Mouse (Mus musculus) myocyte (in vitro differentiated cells): ENCODE measurements around the gene Slc38a1. TPM values are rescaled to one million over a fixed set of nuclear protein-coding genes. Genes with fewer than 3 reads are reported as not detected.

Experiments used
- H3K27me3 ChIP-seq: one replicate; pipeline ENCODE4 v1.6.1; 2011; ENCODE audit not compliant: control insufficient read depth, insufficient read depth, insufficient read length
- H3K36me3 ChIP-seq: one replicate; pipeline ENCODE4 v1.6.1; 2011; ENCODE audit not compliant: control insufficient read depth, insufficient read depth
- H3K4me2 ChIP-seq: one replicate; pipeline ENCODE4 v1.6.1; 2011; ENCODE audit warnings: low read depth, control low read depth
- H3K4me3 ChIP-seq: one replicate; pipeline ENCODE4 v1.5.1; 2011; ENCODE audit warnings: mild to moderate bottlenecking, control low read depth, moderate library complexity
- H3K79me2 ChIP-seq: one replicate; pipeline ENCODE4 v1.6.1; 2011; ENCODE audit not compliant: control insufficient read depth, insufficient read depth
- H3ac ChIP-seq: one replicate; pipeline ENCODE4 v1.6.1; 2011; ENCODE audit not compliant: control insufficient read depth, insufficient read length
- CEBPB ChIP-seq: IDR thresholded peaks from 2 replicates; pipeline ENCODE4 v1.6.1; 2011; ENCODE audit warnings: mild to moderate bottlenecking, moderate library complexity; ENCODE audit not compliant: poor library complexity, insufficient read depth, severe bottlenecking
- E2F4 ChIP-seq: IDR thresholded peaks from one replicate; pipeline ENCODE4 v1.6.1; 2011; ENCODE audit warnings: mild to moderate bottlenecking, control low read depth, moderate library complexity; ENCODE audit not compliant: insufficient read depth
- MAX ChIP-seq: IDR thresholded peaks from one replicate; pipeline ENCODE4 v1.6.1; 2011; ENCODE audit warnings: low read depth, mild to moderate bottlenecking, control low read depth
- MYOD1 ChIP-seq, 3 experiments: IDR thresholded peaks; one replicate each; pipeline ENCODE4 v1.6.1; 2011; ENCODE audit warnings: control low read depth in 2 of 3, low read depth in 2 of 3, mild to moderate bottlenecking in 2 of 3, moderate library complexity in 1 of 3; ENCODE audit not compliant: insufficient read length in 2 of 3, control insufficient read depth in 1 of 3
- MYOG ChIP-seq, 3 experiments: IDR thresholded peaks; one replicate each; pipeline ENCODE4 v1.6.1; 2011; ENCODE audit warnings: control low read depth in 2 of 3, low read depth in 2 of 3, mild to moderate bottlenecking in 2 of 3; ENCODE audit not compliant: insufficient read length in 2 of 3, control insufficient read depth in 1 of 3, insufficient read depth in 1 of 3
- POLR2A ChIP-seq: IDR thresholded peaks from one replicate; pipeline ENCODE4 v1.6.1; 2011; ENCODE audit warnings: low read depth, mild to moderate bottlenecking, control low read depth, moderate library complexity; ENCODE audit not compliant: insufficient read length
- POLR2AphosphoS2 ChIP-seq: IDR thresholded peaks from one replicate; pipeline ENCODE4 v1.6.1; 2011; ENCODE audit warnings: low read depth, control low read depth; ENCODE audit not compliant: insufficient read length
- REST ChIP-seq: IDR thresholded peaks from one replicate; pipeline ENCODE4 v1.6.1; 2011; ENCODE audit warnings: mild to moderate bottlenecking, control low read depth, moderate library complexity; ENCODE audit not compliant: insufficient read depth, insufficient read length
- SRF ChIP-seq: IDR thresholded peaks from one replicate; pipeline ENCODE4 v1.6.1; 2011; ENCODE audit warnings: low read depth; ENCODE audit not compliant: control insufficient read depth, insufficient read length
- TCF12 ChIP-seq: IDR thresholded peaks from one replicate; pipeline ENCODE4 v1.6.1; 2011; ENCODE audit warnings: mild to moderate bottlenecking, control low read depth; ENCODE audit not compliant: poor library complexity, insufficient read depth, severe bottlenecking
- TCF3 ChIP-seq: IDR thresholded peaks from one replicate; pipeline ENCODE4 v1.6.1; 2011; ENCODE audit warnings: low read depth, control low read depth; ENCODE audit not compliant: insufficient read length
- USF1 ChIP-seq: IDR thresholded peaks from one replicate; pipeline ENCODE4 v1.6.1; 2011; ENCODE audit warnings: low read depth, mild to moderate bottlenecking, control low read depth, moderate library complexity
- polyA plus RNA-seq: library from polyadenylated mRNA; unstranded; fragments of >200 nt; fragmentation: generic; extraction: Trizol; gene quantifications from one replicate; pipeline ENCODE4 v1.2.1, GENCODE M21; 2012; ENCODE audit warnings: missing spikeins

Gene Slc38a1
- polyA plus RNA-seq, 1 experiment: 28.5 TPM

GRCm38 (mm10) chr15:96599852-96600781 is 42.6 kb downstream of the Slc38a1 start:
- Histone ChIP-seq H3ac (no peak overlapping the region), H3K4me3 (no peak overlapping the region), H3K36me3 (peaks cover 28% of the 10 kb centered on the region), H3K4me2 (no peak overlapping the region), H3K79me2 (peaks cover 11% of the 10 kb centered on the region), H3K27me3 (no peaks in the 10 kb centered on the region)
- TF ChIP-seq SRF (no peak), TCF3 (no peak), MYOD1 (IDR thresholded peaks at IDR 0.05; ENCODE audit: control insufficient read depth in 1 of 3, insufficient read length in 2 of 3, low read depth in 2 of 3) (no peak), USF1 (no peak), E2F4 (no peak), TCF12 (no peak), CEBPB (no peak), REST (no peak), POLR2AphosphoS2 (no peak), POLR2A (no peak), MYOG (IDR thresholded peaks at IDR 0.05; ENCODE audit: control insufficient read depth in 1 of 3, insufficient read depth in 1 of 3, insufficient read length in 2 of 3, low read depth in 2 of 3) (no peak), MAX (no peak)

DNA sequence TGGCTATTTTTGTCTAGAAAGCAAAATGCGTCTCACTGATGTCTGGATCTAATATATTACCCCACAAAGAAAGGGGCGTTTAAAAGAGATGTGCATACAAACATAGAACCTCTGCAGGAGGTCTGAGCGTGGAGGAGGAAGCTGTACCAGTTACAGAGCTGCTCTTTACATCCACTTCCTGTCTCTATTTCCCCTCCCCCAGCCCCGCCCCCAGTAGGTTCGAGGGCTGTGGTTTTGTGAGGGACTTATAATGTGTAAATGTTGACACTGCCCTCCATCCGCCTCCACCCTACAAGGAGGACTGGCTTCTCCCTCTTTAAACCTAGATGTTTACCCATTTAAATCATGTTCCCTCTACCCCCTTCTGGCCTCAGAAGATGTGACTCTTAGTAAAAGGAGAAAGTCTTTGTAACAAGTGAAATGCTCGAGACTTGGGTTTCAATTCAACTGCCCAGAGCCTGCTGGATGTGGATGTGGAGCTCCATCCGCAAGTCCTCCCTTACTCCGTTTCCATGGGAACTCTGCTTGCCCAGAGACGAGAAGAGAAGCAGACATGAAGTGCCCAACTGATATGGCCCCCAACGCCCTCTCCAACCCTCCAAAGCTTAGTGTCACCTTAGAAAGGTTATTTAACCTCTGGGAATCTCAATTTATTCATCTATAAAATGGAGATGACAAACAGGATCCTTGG is 43.7 kb downstream of the Slc38a1 start:
- H3K36me3 ChIP-seq: peaks cover 28% of the 10 kb centered on the region

GRCm38 (mm10) chr15:96597116-96597515 is 45.6 kb downstream of the Slc38a1 start:
- Histone ChIP-seq H3K79me2 (peaks cover 12% of the 10 kb centered on the region), H3K36me3 (peaks cover 31% of the 10 kb centered on the region), H3K4me3 (no peak overlapping the region), H3K27me3 (no peaks in the 10 kb centered on the region), H3ac (no peak overlapping the region), H3K4me2 (no peak overlapping the region)
- no peak for TF ChIP-seq E2F4
- TF ChIP-seq MYOD1 (IDR thresholded peaks at IDR 0.05; ENCODE audit: control insufficient read depth in 1 of 3, insufficient read length in 2 of 3, low read depth in 2 of 3): no peak
- TF ChIP-seq TCF12: no peak
- TF ChIP-seq REST: no peak
- TF ChIP-seq MYOG (IDR thresholded peaks at IDR 0.05; ENCODE audit: control insufficient read depth in 1 of 3, insufficient read depth in 1 of 3, insufficient read length in 2 of 3, low read depth in 2 of 3): no peak
- no peak for TF ChIP-seq USF1
- no peak for TF ChIP-seq POLR2A
- no peak for TF ChIP-seq TCF3
- no peak for TF ChIP-seq SRF
- TF ChIP-seq POLR2AphosphoS2: no peak
- no peak for TF ChIP-seq CEBPB
- TF ChIP-seq MAX: no peak

More for the DNA sequence above, 43.7 kb downstream of the Slc38a1 start:
- no peak for TF ChIP-seq CEBPB
- TF ChIP-seq SRF: no peak
- no peak for TF ChIP-seq TCF12
- no peak for TF ChIP-seq MYOG (IDR thresholded peaks at IDR 0.05; ENCODE audit: control insufficient read depth in 1 of 3, insufficient read depth in 1 of 3, insufficient read length in 2 of 3, low read depth in 2 of 3)
- no peak for TF ChIP-seq E2F4
- no peak for TF ChIP-seq MYOD1 (IDR thresholded peaks at IDR 0.05; ENCODE audit: control insufficient read depth in 1 of 3, insufficient read length in 2 of 3, low read depth in 2 of 3)
- no peak for TF ChIP-seq POLR2A
- TF ChIP-seq REST: no peak
- no peak for TF ChIP-seq POLR2AphosphoS2
- no peak for TF ChIP-seq MAX
- no peak for TF ChIP-seq TCF3
- no peak for TF ChIP-seq USF1
- Histone ChIP-seq H3K4me2 (no peak overlapping the region), H3ac (no peak overlapping the region), H3K27me3 (no peaks in the 10 kb centered on the region), H3K4me3 (no peak overlapping the region), H3K79me2 (peaks cover 11% of the 10 kb centered on the region)

GRCm38 (mm10) chr15:96594316-96594715 is 48.4 kb downstream of the Slc38a1 start:
- Histone ChIP-seq H3K4me2 (no peak overlapping the region), H3ac (no peak overlapping the region), H3K27me3 (no peaks in the 10 kb centered on the region), H3K4me3 (no peak overlapping the region), H3K36me3 (peaks cover 21% of the 10 kb centered on the region), H3K79me2 (peaks cover 5% of the 10 kb centered on the region)
- TF ChIP-seq POLR2AphosphoS2 (no peak), POLR2A (no peak), SRF (no peak), CEBPB (no peak), MAX (no peak)
